Mouse (Mus musculus) heart, embryonic 13.5 days (tissue): ENCODE data around the gene Polr2j. TPM values are rescaled to one million over a fixed set of nuclear protein-coding genes. Genes with fewer than 3 reads are reported as not detected.
"Not testable (repeated sequence)": the region's sequence is repeated elsewhere in the genome, so short reads cannot be mapped to it uniquely, and the experiment has no call there.

Experiments used
- ATAC-seq: fragments of 200-750 bp; cut with Nextera tagmentation; 2 replicates; pipeline ENCODE4 v1.8.0; 2017; ENCODE audit warnings: moderate TSS enrichment; ENCODE audit not compliant: insufficient number of reproducible peaks, low FRiP score, low TSS enrichment; ENCODE audit errors: extremely low read depth
- H3K27ac ChIP-seq: fragments of 300-500 bp; sonication (generic); replicated peaks from 2 replicates; pipeline ENCODE4 v1.5.1; 2015; ENCODE audit warnings: moderate library complexity, mild to moderate bottlenecking, inconsistent platforms
- H3K27me3 ChIP-seq: fragments of 300-500 bp; sonication (generic); replicated peaks from 2 replicates; pipeline ENCODE4 v1.6.1; 2015; ENCODE audit warnings: mild to moderate bottlenecking, inconsistent platforms
- H3K36me3 ChIP-seq: fragments of 300-500 bp; sonication (generic); 2 replicates; pipeline ENCODE4 v1.6.1; 2015; ENCODE audit warnings: mild to moderate bottlenecking, inconsistent platforms
- H3K4me1 ChIP-seq: fragments of 300-500 bp; sonication (generic); 2 replicates; pipeline ENCODE4 v1.6.1; 2015; ENCODE audit warnings: inconsistent platforms
- H3K4me2 ChIP-seq: fragments of 300-500 bp; sonication (generic); 2 replicates; pipeline ENCODE4 v1.6.1; 2015; ENCODE audit warnings: inconsistent platforms, mild to moderate bottlenecking, moderate library complexity
- H3K4me3 ChIP-seq: fragments of 300-500 bp; sonication (generic); 2 replicates; pipeline ENCODE4 v1.5.1; 2015; ENCODE audit warnings: moderate library complexity, mild to moderate bottlenecking, inconsistent platforms
- H3K9ac ChIP-seq: fragments of 300-500 bp; sonication (generic); 2 replicates; pipeline ENCODE4 v1.6.1; 2015; ENCODE audit warnings: inconsistent platforms, mild to moderate bottlenecking, moderate library complexity
- H3K9me3 ChIP-seq: fragments of 300-500 bp; sonication (generic); 2 replicates; pipeline ENCODE4 v1.6.1; 2016; ENCODE audit warnings: inconsistent platforms
- WGBS: fragments of 180-500 bp; shearing (Covaris S2); methylation state at CpG from one replicate; pipeline ENCODE4 v1.1.7; 2015; ENCODE audit warnings: mixed read lengths; 5-methylcytosine and 5-hydroxymethylcytosine counted together
- polyA plus RNA-seq: library from polyadenylated mRNA; unstranded; fragments of >200 nt; fragmentation: Nextera tagmentation; extraction: Ambion mirVana; gene quantifications from 2 replicates; pipeline ENCODE4 v1.2.1, GENCODE M21; 2015

Gene Polr2j
- polyA plus RNA-seq, 1 experiment from 2014 or later = 139 TPM

DNA sequence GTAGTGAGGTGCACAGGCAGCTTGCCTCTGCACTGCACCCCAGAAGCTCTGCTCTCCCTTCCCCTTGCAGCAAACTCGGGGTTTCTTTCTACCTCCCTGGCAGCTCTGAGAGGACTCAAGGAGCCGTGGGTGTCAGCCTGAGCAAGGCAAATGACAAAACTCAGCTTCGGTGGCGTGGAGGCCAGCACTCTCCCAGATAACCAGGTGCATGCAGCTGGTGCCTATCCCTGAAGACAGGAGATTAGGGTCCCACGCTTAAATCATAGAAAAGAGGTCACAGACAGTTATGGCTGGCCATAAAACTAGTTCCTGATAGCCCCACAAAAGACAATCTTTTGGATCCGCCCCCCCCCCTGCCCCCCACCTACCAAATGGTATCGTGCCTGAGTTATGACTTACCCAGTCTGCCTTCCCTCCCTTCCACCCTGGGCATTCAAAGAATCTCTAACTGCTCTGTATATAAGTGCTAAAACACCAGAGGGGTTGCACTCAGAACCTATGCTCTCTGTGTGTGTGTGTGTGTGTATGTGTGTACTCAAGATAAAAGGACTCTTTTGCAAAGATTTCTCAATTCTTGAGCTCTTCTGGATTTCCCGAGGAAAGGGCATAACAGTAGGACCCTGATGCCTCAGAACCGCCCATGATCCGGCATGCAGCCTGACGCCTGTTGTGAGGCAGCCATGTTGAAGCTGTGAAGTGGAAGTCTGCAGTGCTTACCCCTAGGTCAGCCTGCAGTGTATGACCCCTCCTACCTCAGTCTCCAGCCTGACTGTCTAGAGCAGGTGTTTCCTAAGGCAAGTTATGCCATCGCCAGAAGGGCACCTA, 28.4 kb downstream of the Polr2j start:
- Histone ChIP-seq H3K4me3 (no peak overlapping the region), H3K27ac (no peak overlapping the region), H3K27me3 (no peaks in the 10 kb centered on the region), H3K9ac (no peak overlapping the region), H3K4me1 (no peaks in the 10 kb centered on the region), H3K9me3 (no peaks in the 10 kb centered on the region), H3K36me3 (peaks cover 30% of the 10 kb centered on the region), H3K4me2 (no peak overlapping the region)
- ATAC-seq = no peak
- 60% methylated on average over 12 of the region's 12 CpGs for WGBS

DNA sequence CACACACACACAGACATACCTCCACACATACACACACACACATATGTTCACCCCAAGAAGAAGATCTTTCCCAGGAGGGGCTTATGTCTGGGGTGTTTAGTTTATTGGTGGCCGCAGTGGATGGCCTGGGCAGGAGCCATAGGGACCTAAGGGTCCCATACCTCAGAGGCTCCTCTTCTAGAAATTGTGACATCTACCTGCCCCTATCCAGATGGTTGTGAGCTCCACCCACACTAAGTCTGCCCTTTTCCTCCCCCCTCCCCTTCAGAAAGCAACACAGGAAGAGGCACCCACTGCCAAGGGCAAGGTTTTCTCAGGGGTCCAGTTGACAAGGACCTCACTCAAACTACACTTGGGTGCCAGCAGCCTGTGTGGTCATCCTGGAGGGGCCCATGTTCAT, 30.5 kb downstream of the Polr2j start:
- H3K9me3 ChIP-seq = no peaks in the 10 kb centered on the region

DNA sequence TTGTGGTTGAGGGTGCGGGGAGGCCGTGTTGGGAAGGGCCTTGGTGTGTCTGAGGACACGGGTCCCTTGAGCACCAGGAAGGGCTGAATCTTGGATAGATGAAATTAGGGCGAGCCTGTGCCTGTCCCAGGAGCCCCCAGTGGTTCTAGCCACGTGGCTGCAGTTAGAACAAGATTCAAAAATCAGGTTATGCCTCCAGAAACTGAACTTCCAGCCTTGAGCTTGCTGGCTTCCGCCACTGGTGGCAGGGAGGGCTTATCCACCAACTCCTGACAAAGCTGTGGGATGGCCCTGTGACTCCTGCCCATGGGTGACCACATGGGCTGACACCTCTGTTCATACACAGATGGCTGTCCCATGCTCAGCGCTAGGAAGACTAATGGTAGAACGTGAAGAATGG, 31.3 kb downstream of the Polr2j start:
- H3K9me3 ChIP-seq = no peaks in the 10 kb centered on the region
- no peaks in the 10 kb centered on the region for H3K4me1 ChIP-seq
- no peak overlapping the region for H3K9ac ChIP-seq
- 0 out of 2 replicates have a peak, but pooled peaks cover under 1% of the 10 kb centered on the region for H3K36me3 ChIP-seq
- H3K4me2 ChIP-seq = no peak overlapping the region
- H3K27me3 ChIP-seq = no peaks in the 10 kb centered on the region
- H3K4me3 ChIP-seq = no peak overlapping the region
- 71% methylated on average over 8 of the region's 8 CpGs for WGBS
- no peak overlapping the region for H3K27ac ChIP-seq
- ATAC-seq = no peak

More for the DNA sequence above, 30.5 kb downstream of the Polr2j start:
- Histone ChIP-seq H3K27me3 (no peaks in the 10 kb centered on the region), H3K4me3 (no peak overlapping the region), H3K4me2 (no peak overlapping the region), H3K36me3 (peaks cover 8% of the 10 kb centered on the region), H3K4me1 (no peaks in the 10 kb centered on the region), H3K9ac (no peak overlapping the region), H3K27ac (no peak overlapping the region)
- 83% methylated on average over 1 of the region's 1 CpGs for WGBS
- no peak for ATAC-seq

DNA sequence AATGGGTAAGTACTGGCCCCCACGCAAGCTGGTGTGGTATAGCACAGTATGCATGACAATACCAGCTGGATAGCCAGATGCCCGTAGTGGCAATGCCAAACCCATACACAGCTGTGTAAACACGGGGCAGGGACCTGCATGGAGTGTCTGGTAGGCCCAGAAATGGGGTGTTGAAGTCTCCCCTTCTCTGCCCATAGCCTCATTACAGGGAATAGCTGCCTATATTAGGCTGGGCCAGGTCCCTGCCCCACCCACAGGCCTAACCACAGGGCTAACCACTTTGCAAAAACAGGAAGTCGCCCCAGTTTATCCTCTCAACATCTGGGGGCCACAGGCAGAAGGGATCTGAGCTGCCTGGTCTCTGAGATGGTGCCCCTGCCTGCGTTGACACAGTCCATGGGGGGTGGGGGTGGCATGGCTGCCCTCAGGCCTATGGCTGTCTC, 32.7 kb downstream of the Polr2j start:
- 70% methylated on average over 5 of the region's 5 CpGs for WGBS

DNA sequence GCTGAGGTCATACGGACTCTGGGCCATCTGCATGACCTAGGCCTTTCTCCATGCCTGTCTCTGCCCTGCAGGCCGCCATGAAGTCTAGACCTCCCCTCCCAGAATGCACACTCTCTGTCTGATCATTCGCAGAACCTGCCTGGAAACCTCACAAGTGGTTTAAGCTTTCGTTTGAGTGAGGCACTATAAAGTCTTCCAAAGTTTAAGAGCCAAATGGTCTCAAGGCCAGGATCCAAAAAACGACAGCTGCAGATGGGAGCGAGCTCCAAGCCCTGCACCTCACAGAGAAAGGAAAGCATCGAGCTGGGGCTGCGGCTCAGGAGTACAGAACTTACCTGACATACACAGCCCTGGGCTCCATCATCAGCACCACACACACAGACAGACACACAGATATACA, 35.9 kb downstream of the Polr2j start:
- Histone ChIP-seq H3K4me1 (no peaks in the 10 kb centered on the region), H3K36me3 (no peaks in the 10 kb centered on the region), H3K4me3 (no peak overlapping the region), H3K9ac (no peak overlapping the region), H3K9me3 (no peaks in the 10 kb centered on the region), H3K4me2 (no peak overlapping the region), H3K27me3 (no peaks in the 10 kb centered on the region), H3K27ac (no peak overlapping the region)
- WGBS = 69% methylated on average over 8 of the region's 8 CpGs
- ATAC-seq = no peak

More for the DNA sequence above, 32.7 kb downstream of the Polr2j start:
- not testable (repeated sequence) for H3K4me2 ChIP-seq, H3K9ac ChIP-seq, ATAC-seq, H3K4me1 ChIP-seq, H3K27me3 ChIP-seq, H3K4me3 ChIP-seq, H3K9me3 ChIP-seq, H3K27ac ChIP-seq, H3K36me3 ChIP-seq

DNA sequence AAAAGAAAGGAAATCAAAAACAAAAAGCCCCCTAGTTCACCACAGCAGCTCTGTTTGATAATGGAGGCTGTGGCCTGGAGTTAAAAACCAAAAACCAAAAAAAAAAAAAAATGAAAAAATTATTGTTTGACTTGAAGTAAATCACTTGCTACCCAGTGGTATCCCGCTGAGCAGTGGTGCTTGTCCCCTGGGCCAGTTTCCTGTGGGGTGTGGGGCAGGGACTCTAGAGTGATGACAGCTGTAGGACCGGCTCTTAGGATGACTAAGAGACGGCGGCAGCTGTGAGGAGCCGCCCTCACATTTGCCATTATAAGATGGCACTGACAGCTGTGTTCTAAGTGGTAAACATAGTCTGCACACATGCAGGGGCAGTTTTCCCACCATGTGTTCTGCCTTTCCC, 39.0 kb downstream of the Polr2j start:
- Histone ChIP-seq H3K4me1 (no peaks in the 10 kb centered on the region), H3K4me3 (no peak overlapping the region), H3K9ac (no peak overlapping the region), H3K4me2 (no peak overlapping the region), H3K36me3 (no peaks in the 10 kb centered on the region), H3K27ac (no peak overlapping the region), H3K27me3 (no peaks in the 10 kb centered on the region), H3K9me3 (no peaks in the 10 kb centered on the region)
- WGBS = 52% methylated on average over 5 of the region's 5 CpGs
- ATAC-seq = no peak

DNA sequence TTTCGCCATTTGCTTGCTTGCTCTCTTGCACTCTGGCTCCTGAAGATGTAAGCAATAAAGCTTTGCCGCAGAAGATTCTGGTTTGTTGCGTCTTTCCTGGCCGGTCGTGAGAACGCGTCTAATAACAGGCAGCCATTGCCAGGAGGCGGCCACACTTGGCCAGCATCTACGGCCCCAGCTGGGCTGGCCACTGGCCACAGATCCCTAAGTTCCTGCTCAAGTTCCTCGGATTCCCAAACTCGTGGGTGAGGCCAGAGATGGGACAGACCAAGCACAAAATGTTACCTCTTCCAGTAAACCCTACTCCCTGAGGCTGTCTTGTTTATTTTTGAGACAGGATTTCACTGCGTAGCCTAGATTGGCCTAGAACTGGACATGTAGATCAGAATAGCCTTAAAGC, 43.7 kb downstream of the Polr2j start:
- not testable (repeated sequence) for H3K4me3 ChIP-seq, H3K9me3 ChIP-seq, H3K27ac ChIP-seq, H3K4me1 ChIP-seq, H3K36me3 ChIP-seq, H3K9ac ChIP-seq, H3K27me3 ChIP-seq, ATAC-seq, H3K4me2 ChIP-seq
- 80% methylated on average over 11 of the region's 12 CpGs for WGBS

DNA sequence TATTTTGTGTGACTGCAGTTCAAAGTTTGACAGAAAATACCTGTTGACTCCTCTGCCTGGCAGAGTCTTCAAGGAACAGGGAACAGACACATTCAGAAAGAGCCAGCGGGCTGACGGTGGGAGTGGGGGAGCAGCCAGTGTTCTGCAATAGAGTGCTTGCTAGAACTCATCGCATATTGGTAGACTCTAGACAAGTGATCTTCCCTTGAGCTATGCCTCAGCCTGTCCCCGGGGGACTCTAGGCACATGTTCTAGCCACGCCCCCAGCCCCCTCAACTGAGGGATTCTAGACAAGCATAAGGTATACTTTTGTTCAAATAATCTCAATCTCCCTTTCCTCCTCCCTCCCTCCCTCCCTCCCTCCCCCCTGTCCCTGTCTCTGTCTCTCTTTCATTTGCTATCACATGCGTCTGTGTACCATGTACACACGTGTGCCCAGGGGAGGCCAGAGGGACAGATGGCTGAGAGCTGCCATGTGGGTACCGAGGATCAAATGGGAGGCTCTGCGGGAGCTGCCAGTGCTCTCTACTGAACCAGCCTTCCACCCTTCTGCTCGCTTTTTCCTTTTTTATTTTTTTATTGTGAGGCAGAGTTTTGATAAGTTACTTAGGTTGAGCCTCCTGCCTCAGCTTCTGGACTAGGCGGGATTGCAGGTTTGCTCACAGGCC, 47.5 kb downstream of the Polr2j start:
- H3K4me2 ChIP-seq = no peak overlapping the region
- no peaks in the 10 kb centered on the region for H3K27me3 ChIP-seq
- H3K36me3 ChIP-seq = peaks cover 3% of the 10 kb centered on the region; the same call in 1 of the 2 replicates
- no peaks in the 10 kb centered on the region for H3K4me1 ChIP-seq
- peaks cover 4% of the 10 kb centered on the region; the same call in 1 of the 2 replicates for H3K9me3 ChIP-seq
- no peak overlapping the region for H3K4me3 ChIP-seq
- no peak for ATAC-seq
- H3K9ac ChIP-seq = no peak overlapping the region
- 78% methylated on average over 11 of the region's 11 CpGs for WGBS
- no peak overlapping the region for H3K27ac ChIP-seq

DNA sequence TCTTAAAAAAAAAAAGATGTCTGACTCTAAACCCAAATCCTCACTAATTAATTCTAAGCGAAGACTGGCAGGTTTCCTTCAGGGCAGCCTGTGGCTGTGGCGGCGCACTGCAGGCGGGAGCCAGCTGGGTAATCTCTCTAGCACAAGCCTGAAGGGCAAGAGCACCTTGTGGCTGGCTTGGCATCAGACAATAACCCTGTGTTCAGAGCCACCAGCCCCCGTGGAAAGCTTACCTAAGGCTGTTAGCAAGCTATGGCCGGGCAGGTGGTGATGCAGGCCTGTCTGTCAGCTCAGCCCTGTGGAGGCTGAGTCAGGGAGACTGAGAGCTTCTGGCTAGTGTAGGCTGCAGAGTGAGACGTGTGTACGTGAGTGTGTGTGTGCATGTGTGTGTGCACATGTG, 48.8 kb downstream of the Polr2j start:
- peaks cover 3% of the 10 kb centered on the region; the same call in 1 of the 2 replicates for H3K36me3 ChIP-seq
- H3K4me2 ChIP-seq = no peak overlapping the region
- WGBS = 71% methylated on average over 8 of the region's 8 CpGs
- no peak overlapping the region for H3K4me3 ChIP-seq
- peaks cover 4% of the 10 kb centered on the region for H3K4me1 ChIP-seq
- no peaks in the 10 kb centered on the region for H3K27me3 ChIP-seq
- no peak overlapping the region for H3K27ac ChIP-seq
- H3K9me3 ChIP-seq = peaks cover 4% of the 10 kb centered on the region; the same call in 1 of the 2 replicates
- ATAC-seq = no peak
- no peak overlapping the region for H3K9ac ChIP-seq

DNA sequence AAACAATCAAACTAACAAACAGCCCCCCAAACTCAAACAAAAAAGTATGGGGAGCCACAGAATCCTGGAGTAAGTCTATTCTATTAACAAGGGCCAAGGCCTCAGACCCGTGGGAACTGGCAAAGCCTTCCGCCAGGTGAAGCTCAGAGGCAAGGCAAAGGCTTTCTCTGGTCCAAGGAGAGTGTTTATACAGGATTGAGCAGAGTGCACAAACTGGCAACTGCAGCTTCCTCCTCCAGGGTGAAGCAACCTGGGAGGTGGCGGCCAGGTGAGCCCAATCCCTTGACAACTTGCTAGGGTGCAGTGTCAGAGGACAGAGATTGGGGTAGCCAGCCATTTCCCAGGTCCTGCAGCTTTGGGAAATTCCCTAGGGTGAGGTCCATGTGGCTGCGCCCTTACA, 50.9 kb downstream of the Polr2j start:
- WGBS = 85% methylated on average over 4 of the region's 4 CpGs
- no peak overlapping the region for H3K4me3 ChIP-seq
- no peak overlapping the region for H3K27ac ChIP-seq
- H3K4me2 ChIP-seq = no peak overlapping the region
- no peak overlapping the region for H3K9ac ChIP-seq
- H3K4me1 ChIP-seq = peaks cover 18% of the 10 kb centered on the region
- peaks cover 6% of the 10 kb centered on the region for H3K27me3 ChIP-seq
- peaks cover 3% of the 10 kb centered on the region; the same call in 1 of the 2 replicates for H3K36me3 ChIP-seq
- peaks cover 4% of the 10 kb centered on the region; the same call in 1 of the 2 replicates for H3K9me3 ChIP-seq
- ATAC-seq = no peak

DNA sequence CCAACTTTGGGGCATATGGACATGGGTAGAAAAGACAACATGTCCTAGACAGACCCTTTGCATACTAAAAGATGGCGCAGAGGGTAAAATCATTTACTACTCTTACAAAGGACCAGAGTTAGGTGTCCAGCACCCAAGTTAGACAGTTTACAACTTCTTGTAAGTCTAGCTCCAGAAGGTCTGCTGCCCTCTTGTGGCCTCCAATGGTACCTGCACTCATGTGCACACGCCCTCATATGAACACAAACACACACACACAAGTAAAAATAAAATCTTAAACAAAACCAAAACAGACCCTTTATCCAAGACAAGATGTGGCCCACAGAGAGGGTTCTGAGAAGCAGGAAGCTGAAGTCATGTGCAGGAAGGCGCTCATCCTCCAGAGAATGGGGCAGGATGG, 51.6 kb downstream of the Polr2j start:
- Histone ChIP-seq H3K9ac (no peak overlapping the region), H3K36me3 (peaks cover 3% of the 10 kb centered on the region; the same call in 1 of the 2 replicates), H3K9me3 (peaks cover 4% of the 10 kb centered on the region; the same call in 1 of the 2 replicates), H3K27me3 (peaks cover 12% of the 10 kb centered on the region), H3K4me3 (no peak overlapping the region), H3K4me1 (peaks cover 18% of the 10 kb centered on the region), H3K4me2 (no peak overlapping the region), H3K27ac (no peak overlapping the region)
- ATAC-seq = no peak
- 89% methylated on average over 3 of the region's 3 CpGs for WGBS
